Mouse (Mus musculus): ENCODE measurements around the gene Stx11.

Stx11 gene

DNA sequence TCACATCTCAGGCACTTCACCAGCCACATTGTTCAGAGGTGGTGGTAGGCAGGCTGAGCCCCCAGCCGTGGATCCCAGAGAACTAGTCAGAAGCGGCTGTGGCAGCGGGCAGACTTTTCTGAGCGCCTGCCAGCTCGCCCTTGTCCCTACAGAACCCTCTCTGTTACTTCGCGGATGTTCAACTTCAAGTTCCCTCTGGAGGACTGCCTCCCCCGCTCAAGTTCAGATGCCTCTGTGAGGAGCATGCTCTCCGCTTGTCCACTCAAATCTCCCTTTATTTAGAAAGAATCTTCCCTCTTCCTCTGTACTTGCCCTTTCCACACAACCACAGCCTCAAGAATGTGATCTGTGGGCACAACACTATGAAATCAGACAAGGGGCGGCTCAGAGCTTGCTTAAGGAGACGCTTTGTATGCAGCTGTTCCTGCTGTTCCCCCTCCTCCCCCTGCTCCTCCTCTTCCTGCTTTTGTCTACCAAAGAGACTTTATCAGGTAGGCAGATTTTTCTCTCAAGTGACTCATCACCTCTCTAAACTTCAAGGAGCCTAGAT lies 52.0 kb downstream of the Stx11 start:
- DNase-seq: peak; percentile 37 to 51

DNA sequence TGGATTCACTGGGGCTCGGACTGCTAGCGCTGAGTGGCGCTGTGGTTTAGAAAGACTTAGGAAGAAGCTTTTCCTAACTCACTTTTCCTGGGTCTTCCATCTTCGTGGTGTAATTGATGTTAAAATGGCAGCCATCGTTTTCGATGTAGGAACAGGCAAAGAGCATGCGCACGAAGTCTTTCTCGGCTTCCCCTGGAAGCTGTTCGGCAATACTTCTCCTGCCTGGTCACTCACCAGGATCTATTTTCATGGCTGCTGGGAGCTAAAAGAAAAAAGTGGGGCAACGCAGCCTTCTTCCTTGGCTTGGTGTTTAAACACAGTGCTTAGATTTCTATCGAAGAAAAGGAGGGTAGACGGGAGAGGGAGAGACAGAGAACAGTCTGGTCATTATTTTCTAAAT lies 52.6 kb downstream of the Stx11 start:
- no peak for DNase-seq

DNA sequence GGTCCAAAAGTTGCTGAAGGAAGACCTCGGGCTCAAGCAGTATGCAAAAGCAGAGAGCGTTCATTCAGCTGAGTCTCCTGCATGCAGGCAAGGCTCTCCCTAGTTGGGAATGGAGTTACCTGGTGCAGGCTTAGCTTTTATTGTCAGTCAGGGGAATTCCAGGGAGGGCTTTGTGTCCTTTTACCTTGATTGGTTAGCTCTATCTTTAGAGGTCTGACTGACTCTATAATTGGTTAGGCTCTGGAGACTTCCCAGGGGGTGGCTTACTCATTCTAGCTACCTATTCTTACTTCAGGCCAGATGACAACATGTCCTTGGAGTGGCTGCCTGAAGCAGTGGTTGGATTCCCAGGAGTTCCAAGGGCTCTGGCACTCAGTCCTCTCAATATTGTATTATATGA lies 54.2 kb downstream of the Stx11 start:
- DNase-seq: no peak

DNA sequence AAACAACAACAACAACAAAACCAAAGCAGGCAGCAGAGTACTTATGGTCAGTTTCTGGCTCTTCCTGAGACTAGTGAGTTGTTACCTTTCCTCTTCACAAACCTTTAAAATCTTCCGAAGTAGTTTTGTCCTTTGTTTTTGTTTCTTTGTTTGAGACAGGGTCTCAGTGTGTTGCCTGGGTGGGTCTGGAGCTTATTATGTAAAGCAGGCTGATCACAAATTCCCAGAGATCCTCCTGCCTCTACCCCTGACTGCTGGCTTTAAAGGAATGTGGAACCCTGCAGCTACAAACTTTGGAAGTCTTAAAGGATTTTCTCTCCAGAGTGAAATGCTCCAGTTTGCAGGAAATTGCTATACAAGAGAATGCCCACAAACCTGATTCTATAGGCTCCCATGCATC lies 54.9 kb downstream of the Stx11 start:
- DNase-seq: no peak

DNA sequence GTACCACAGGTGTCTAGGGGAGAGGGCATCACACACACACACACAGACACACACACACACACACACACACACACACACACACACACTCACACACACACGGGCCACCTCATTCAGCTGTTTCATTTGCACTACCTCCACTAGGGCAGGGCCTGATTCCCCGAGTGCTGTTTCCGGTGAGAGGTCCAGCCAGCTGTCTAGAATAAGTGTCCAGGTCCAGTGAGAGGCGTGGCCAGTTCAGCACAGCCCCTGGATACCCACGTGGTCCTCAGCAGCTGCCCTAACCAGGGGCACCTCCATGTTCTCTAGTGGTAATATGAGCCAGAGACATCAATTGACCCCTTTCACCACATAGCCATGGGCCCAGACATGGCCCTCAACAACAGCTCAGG lies 60.0 kb downstream of the Stx11 start:
- DNase-seq: no peak

DNA sequence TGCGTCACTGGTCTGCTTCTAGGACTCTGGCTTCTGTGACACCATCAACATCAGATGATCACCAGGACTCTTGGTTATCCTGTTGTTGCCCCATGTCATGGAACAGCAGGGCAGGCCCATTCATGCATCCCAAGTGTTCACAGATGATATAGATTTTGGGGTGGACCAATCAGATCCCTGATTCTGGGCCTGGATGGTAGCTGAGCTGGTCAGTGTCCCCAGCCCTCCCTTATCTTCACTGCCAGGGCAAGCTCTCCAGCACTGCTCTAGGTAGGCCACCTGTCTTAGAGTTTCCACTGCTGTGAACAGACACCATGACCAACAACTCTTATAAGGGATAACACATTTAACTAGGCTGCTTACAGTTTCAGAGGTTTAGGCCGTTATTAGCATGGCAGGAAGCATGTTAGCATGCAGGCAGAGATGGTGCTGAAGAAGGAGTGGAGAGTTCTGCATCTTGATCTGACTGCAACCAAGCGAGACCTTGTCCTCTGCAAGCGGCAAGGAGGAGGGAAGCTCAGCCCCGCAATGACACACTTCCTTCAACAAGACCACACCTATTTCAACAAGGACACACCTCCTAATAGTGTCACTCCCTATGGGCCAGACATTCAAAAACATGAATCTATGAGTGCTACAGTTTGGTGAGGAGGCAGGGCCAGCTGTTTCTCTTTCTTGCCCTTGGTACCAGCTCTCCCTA lies 60.5 kb downstream of the Stx11 start:
- no peak for DNase-seq

DNA sequence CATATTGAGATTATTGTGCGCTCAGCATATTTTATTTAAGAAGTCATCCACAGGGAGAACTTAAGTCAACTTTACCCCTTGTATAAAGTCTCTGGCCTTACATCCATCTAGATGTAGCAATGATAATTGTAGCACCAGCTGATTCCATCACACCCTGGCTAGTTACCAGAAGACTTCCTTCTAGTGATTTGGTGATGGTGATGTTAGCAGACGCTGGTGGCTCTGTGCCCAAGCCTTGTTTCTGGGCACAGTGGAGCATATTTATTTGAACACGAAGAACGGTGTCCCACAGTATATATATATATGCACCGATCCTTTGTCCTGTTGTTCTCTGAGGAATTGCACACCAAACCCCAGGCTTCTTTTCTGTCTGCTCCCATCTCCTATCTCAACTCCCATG lies 64.2 kb downstream of the Stx11 start:
- no peak for DNase-seq

DNA sequence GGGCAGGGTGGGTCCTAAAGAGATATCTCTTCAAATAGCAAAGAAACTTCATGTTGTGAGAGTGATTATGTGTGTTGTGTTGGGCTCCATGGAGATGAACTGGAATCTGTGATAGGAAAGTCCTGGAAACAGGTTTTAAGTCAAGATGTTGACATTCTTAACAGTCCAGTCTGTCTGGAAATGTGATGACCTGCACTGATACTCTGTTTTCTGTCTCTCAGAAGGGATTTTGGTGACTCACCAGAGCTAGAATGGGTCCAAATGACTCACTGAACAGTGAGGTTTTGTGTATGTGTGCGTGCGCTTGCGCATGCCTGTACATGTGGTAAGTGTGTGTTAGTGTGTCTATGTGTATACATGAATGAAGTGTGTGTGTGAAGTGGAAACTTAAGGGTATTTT lies 70.8 kb downstream of the Stx11 start:
- DNase-seq: no peak

DNA sequence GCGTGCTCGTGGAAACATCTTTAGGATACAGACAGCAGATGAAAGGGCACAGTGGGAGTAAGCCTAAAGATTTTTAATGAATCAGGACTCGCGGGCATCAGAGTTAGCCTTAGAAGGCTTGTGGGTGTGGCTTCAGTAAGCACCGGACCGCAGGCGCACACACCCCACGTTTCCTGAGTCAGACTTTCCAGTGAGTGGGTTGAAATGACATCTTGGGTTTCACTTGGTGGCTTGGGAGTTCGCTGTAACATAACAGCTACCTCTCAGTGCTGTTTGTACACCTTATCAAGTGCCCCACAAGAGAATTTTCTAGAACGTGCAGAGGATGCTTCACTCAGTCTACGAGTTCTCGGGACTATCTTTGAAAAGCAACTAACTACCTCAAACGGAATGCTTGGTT lies 75.7 kb downstream of the Stx11 start:
- DNase-seq: peak; percentile 32 to 54

Data from lung, postnatal 4 days (tissue).